Mouse (Mus musculus): ENCODE data around the gene Decr2.

DNA sequence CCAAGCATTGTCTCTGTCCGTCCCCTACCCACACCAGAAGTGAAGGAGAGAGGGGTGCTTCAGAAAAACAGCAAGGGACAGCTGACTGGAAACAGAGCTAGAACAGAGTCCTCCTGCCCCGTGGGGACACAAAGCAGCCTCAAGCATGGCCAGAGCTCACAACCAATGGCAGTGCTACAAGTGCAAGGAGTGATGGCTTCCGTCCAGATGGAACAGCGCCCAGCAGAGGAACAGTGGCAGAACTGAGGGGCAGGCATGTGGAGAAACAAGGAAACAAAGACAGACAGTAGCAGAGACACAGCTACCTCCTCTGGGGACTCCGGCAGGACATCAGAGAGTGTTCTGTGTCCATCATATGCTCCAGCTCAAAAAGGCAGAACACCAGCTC lies 46.9 kb downstream of the Decr2 start:
- no peak for TF ChIP-seq CTCF (IDR thresholded peaks at IDR 0.05; ENCODE audit: low read depth, low read length)
- TF ChIP-seq EP300 (IDR thresholded peaks at IDR 0.05; ENCODE audit: insufficient read depth, low read depth, low read length): no peak

All from ES-Bruce4 (cell line).